Mouse (Mus musculus) bone marrow macrophage, adult 2 months (primary cell): ENCODE data around the gene Pipox.

Source experiments
- CTCF ChIP-seq: IDR thresholded peaks from 2 replicates; pipeline ENCODE4 v1.5.1; 2012; ENCODE audit warnings: low read depth, mild to moderate bottlenecking, low read length, moderate library complexity
- POLR2A ChIP-seq: IDR thresholded peaks from 2 replicates; pipeline ENCODE4 v1.6.1; 2012; ENCODE audit warnings: mild to moderate bottlenecking, low read depth, low read length, borderline replicate concordance

GRCm38 (mm10) chr11:77900187-77900586, 6.3 kb upstream of the Pipox start:
- TF ChIP-seq CTCF (no peak), POLR2A (no peak)
